Mouse (Mus musculus) E14TG2a.4 (cell line): ENCODE data around the gene Acot8.
A peak's percentile ranks its signal among the peaks of the same experiment; 100 is the strongest.
"Not testable (repeated sequence)": the region's sequence is repeated elsewhere in the genome, so short reads cannot be mapped to it uniquely, and the experiment has no call there.

Experiments
- H3K27me3 ChIP-seq: 2 replicates; pipeline ENCODE4 v1.6.1; 2014; ENCODE audit warnings: low read length, control low read depth; ENCODE audit not compliant: insufficient read depth
- H3K36me3 ChIP-seq: 2 replicates; pipeline ENCODE4 v1.6.1; 2014; ENCODE audit warnings: low read length, control low read depth; ENCODE audit not compliant: insufficient read depth
- H3K4me1 ChIP-seq: replicated peaks from 2 replicates; pipeline ENCODE4 v1.6.1; 2014; ENCODE audit warnings: low read depth, low read length, control low read depth
- H3K4me3 ChIP-seq: replicated peaks from 2 replicates; pipeline ENCODE4 v1.5.1; 2014; ENCODE audit warnings: mild to moderate bottlenecking, low read length
- H3K9me3 ChIP-seq: 2 replicates; pipeline ENCODE4 v1.6.1; 2014; ENCODE audit warnings: low read length, control low read depth
- CTCF ChIP-seq: conservative IDR thresholded peaks from 2 replicates; pipeline ENCODE4 v1.5.1; 2014; ENCODE audit warnings: low read length
- NANOG ChIP-seq: IDR thresholded peaks from 2 replicates; pipeline ENCODE4 v1.6.1; 2014; ENCODE audit warnings: borderline replicate concordance, low read length, mixed read lengths
- POU5F1 ChIP-seq: IDR thresholded peaks from 2 replicates; pipeline ENCODE4 v1.6.1; 2014; ENCODE audit warnings: low read length, borderline replicate concordance

Gene Acot8

GRCm38 (mm10) chr2:164803921-164804313 lies 765 bp downstream of the Acot8 start:
- Histone ChIP-seq H3K4me3 (peak overlapping the region; percentile 93), H3K4me1 (peaks cover 59% of the 10 kb centered on the region), H3K36me3 (peaks cover 57% of the 10 kb centered on the region), H3K9me3 (no peaks in the 10 kb centered on the region), H3K27me3 (no peaks in the 10 kb centered on the region)
- TF ChIP-seq NANOG: no peak
- no peak for TF ChIP-seq CTCF
- TF ChIP-seq POU5F1: no peak

- no peaks in the 10 kb centered on the region for H3K9me3 ChIP-seq
- H3K36me3 ChIP-seq: peaks cover 56% of the 10 kb centered on the region
- no peaks in the 10 kb centered on the region for H3K27me3 ChIP-seq
- peaks cover 56% of the 10 kb centered on the region for H3K4me1 ChIP-seq
- H3K4me3 ChIP-seq: peak overlapping the region; percentile 93
- TF ChIP-seq NANOG (no peak), POU5F1 (no peak), CTCF (no peak)
Observed at GRCm38 (mm10) chr2:164803201-164803920, 1.3 kb downstream of the Acot8 start.

GRCm38 (mm10) chr2:164800252-164801004 lies 4.3 kb downstream of the Acot8 start:
- no peak overlapping the region for H3K4me3 ChIP-seq
- peaks cover 48% of the 10 kb centered on the region for H3K4me1 ChIP-seq
- H3K27me3 ChIP-seq: no peaks in the 10 kb centered on the region
- TF ChIP-seq CTCF: no peak
- TF ChIP-seq POU5F1: no peak
- TF ChIP-seq NANOG: no peak
- no peaks in the 10 kb centered on the region for H3K9me3 ChIP-seq
- peaks cover 77% of the 10 kb centered on the region for H3K36me3 ChIP-seq

GRCm38 (mm10) chr2:164798554-164798953 lies 6.1 kb downstream of the Acot8 start:
- H3K4me1 ChIP-seq: peaks cover 60% of the 10 kb centered on the region
- H3K9me3 ChIP-seq, H3K27me3 ChIP-seq, H3K4me3 ChIP-seq: not testable (repeated sequence)
- peaks cover 94% of the 10 kb centered on the region for H3K36me3 ChIP-seq
- peak; percentile 38 for TF ChIP-seq CTCF

- H3K27me3 ChIP-seq: no peaks in the 10 kb centered on the region
- H3K36me3 ChIP-seq: peaks cover 97% of the 10 kb centered on the region
- no peaks in the 10 kb centered on the region for H3K9me3 ChIP-seq
- TF ChIP-seq POU5F1: no peak
- TF ChIP-seq CTCF: no peak
- no peak for TF ChIP-seq NANOG
- no peak overlapping the region for H3K4me3 ChIP-seq
- H3K4me1 ChIP-seq: peaks cover 72% of the 10 kb centered on the region
Observed at GRCm38 (mm10) chr2:164795868-164796267, 8.8 kb downstream of the Acot8 start.

- H3K4me3 ChIP-seq: no peak overlapping the region
- H3K27me3 ChIP-seq: no peaks in the 10 kb centered on the region
- no peaks in the 10 kb centered on the region for H3K9me3 ChIP-seq
- peaks cover 72% of the 10 kb centered on the region for H3K4me1 ChIP-seq
- peaks cover 90% of the 10 kb centered on the region for H3K36me3 ChIP-seq
- TF ChIP-seq POU5F1: no peak
- TF ChIP-seq NANOG: no peak
- peak; percentile 93 for TF ChIP-seq CTCF
Observed at GRCm38 (mm10) chr2:164794293-164794692, 10.4 kb downstream of the Acot8 start.

GRCm38 (mm10) chr2:164793772-164794171 lies 10.9 kb downstream of the Acot8 start:
- Histone ChIP-seq H3K4me3 (no peak overlapping the region), H3K27me3 (no peaks in the 10 kb centered on the region), H3K9me3 (no peaks in the 10 kb centered on the region), H3K4me1 (peaks cover 75% of the 10 kb centered on the region), H3K36me3 (peaks cover 89% of the 10 kb centered on the region)
- TF ChIP-seq POU5F1: no peak
- no peak for TF ChIP-seq CTCF
- no peak for TF ChIP-seq NANOG

- H3K9me3 ChIP-seq: no peaks in the 10 kb centered on the region
- TF ChIP-seq POU5F1: no peak
- peak; percentile 96 for TF ChIP-seq CTCF
- no peaks in the 10 kb centered on the region for H3K27me3 ChIP-seq
- peaks cover 80% of the 10 kb centered on the region for H3K4me1 ChIP-seq
- no peak overlapping the region; the same call in 1 of the 2 replicates for H3K4me3 ChIP-seq
- H3K36me3 ChIP-seq: peaks cover 88% of the 10 kb centered on the region
Observed at GRCm38 (mm10) chr2:164793236-164793635, 11.4 kb downstream of the Acot8 start.
